Mouse (Mus musculus) thymus, postnatal 14 days (tissue): ENCODE results near the gene Sergef.

Experiments used
- DNase-seq: peaks from one replicate; pipeline ENCODE4 v3.0.0; 2021

Sergef gene

DNA sequence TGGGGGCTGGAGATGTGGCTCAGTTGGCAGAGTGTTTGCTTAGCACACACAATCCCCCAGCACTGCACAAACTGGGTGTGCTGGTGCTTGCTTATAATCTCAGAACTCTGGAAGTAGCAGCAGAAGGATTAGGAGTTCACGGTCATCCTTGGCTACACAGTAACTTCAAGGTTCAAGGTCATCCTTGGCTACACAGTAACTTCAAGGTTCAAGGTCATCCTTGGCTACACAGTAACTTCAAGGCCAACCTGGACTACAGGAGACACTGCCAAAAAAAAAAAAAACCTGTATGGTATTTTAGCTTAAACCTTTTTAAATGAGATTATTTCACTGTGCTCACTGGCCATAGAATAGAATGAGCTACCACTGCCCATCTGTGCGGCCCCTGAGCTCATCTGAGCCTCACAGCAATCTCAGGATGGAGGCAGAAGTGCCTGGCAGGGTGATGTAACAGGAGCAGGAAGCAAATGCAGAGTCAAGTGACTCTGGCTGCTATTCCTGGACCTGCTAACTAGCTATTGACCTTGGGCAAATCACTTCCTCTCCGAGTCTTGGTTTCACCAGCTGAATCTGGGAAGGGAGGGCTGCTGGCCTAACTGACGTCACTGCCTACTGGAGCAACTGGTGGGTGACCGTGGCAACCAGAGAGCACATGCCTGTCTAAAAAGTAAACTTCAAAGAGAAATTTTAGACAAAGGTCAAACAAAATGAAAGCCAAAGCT, 24.2 kb downstream of the Sergef start:
- DNase-seq, result no peak

GRCm38 (mm10) chr7:46614263-46614662, 25.3 kb downstream of the Sergef start:
- DNase-seq, result no peak

GRCm38 (mm10) chr7:46613091-46613490, 26.5 kb downstream of the Sergef start:
- DNase-seq, result no peak

GRCm38 (mm10) chr7:46612421-46612937, 27.1 kb downstream of the Sergef start:
- no peak for DNase-seq

GRCm38 (mm10) chr7:46611970-46612369, 27.6 kb downstream of the Sergef start:
- no peak for DNase-seq

GRCm38 (mm10) chr7:46609317-46609716, 30.3 kb downstream of the Sergef start:
- no peak for DNase-seq

DNA sequence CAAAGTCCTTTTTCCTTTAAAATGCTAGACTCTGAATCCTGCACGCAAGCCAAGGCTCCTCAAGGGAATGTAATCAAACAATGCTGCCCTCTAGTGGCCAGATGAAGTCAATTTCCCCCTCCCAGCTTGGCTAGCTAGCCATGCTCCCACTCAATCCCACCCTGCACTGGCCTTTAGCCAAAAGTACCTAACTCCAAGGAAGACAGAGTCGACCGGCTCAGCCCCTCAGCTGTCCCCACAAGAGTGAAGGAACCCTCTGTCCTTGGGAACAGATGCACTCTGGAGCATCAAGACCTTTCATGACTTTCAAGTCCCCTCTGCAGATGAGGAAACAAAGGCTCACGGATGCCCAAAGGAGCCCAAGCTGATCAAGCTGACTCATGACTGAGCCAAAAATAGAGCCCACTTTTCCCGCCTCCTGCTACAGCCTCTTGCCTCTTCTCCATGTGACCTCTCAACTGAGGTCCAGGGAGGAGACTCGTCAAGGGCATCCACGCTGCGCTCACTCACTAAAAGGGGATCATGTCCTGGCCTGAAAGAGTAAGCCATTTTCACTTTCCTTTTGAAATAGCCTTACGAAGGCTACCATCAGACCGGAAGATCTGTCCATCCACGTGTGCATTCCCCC, 32.1 kb downstream of the Sergef start:
- peak; percentile 69 for DNase-seq

GRCm38 (mm10) chr7:46607031-46607426, 32.6 kb downstream of the Sergef start:
- peak; percentile 63 for DNase-seq

DNA sequence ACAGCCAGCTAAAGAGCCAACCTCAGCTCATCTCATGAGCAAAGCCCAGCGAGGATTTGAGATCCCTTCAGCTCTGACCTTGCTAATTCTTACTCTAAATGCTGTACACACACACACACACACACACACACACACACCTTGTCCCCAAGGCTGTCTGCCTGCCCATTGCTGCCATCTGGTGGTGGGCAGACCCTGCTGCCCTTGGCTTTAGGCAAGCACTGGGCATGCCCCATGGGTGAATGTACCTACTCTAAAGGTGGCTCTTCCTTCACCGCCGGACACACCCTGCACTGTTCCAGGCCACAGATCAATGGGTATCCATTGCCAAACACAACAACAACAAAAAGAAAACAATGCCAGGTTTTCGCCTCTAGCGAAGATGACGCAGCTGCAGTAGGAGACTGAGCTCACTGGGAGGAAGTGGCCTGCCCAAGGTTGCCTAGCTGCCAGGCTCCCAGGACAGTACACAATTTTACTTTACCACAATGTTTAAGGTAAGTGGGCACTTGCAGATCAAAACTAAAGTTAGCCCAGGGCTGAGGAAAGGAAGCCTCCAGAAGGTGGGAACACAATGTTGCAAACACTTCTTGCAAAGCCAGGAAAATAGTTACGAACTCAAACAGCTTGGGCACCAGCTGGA, 33.1 kb downstream of the Sergef start:
- peak; percentile 85 for DNase-seq

- no peak for DNase-seq
Observed at GRCm38 (mm10) chr7:46603051-46603450, 36.6 kb downstream of the Sergef start.

DNA sequence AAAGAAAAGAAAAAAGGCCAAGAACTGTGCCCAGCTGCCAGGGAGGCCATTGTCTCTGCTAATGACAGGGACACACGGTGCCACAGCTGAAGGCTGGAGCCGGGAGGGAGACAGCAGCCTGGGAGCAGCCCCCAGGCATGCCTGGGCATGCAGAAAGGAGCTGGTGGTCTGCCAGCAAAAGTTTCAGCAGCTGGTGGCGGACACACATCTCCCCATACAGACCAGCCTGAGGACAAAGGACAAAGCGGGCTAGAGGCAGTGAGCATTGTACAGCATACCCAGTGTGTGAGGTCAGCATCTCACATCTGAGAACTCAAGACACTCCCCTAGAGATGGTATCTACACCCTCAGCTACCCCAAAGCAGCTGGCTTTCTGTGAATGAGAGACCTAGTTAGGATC, 37.5 kb downstream of the Sergef start:
- DNase-seq, result no peak

GRCm38 (mm10) chr7:46601097-46601496, 38.5 kb downstream of the Sergef start:
- peak; percentile 49 for DNase-seq

DNA sequence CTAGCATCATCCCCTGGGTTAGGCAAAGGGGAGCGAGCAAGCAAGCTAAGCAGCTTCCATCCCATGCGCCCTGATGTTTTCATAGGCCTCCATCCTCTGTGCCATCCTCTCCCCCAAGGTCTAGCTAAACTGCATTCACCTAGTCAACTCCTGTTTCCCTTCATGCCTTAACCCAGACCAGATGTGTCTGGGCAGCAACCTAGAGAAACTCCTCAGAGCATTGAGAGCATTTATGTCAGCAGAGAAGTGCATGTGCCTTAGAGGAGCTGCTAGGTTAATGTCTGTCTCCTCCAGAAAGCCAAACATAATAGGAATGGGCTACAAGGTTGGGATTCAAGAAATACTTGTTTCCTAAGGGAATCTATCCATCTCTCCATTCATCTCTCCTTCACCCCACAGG, 42.6 kb downstream of the Sergef start:
- no peak for DNase-seq

GRCm38 (mm10) chr7:46591546-46591945, 48.1 kb downstream of the Sergef start:
- no peak for DNase-seq

DNA sequence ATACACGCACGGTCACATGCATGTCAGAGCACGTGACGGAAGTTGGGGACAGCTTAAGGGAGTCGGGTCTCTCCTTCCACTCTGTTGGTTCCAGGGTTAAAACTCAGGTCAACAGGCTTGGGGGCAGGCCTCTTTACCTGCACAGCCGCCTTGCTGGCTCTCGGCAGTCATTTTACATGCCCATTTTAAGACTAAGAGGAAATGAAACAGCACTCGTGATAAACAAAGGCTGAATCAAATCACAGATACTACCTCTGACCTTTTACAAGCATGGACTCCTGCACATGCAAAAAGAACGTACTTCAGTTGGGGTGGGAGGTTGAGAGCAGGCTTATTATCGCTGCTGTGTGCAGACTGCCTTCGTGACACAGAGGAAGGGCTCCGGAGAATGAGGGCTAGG, 50.4 kb downstream of the Sergef start:
- DNase-seq, result no peak

DNA sequence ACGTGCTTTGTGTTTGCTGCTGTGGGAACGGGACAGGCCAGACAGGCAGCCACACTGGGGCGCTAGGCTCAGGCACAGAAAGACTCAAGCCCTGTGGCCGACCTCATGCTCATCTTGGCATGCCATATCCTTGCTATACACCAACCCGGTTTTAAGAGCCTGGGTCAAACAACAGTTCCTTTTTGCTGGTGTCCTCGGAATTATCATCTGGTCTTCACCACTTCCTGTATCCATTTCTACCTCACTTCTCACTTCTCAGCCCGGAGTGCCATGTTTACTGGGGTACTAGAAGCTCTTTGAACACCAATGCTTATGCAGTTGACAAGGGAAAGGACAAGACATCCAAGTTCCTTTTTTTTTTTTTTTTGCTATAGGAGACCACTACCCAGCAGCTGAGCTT, 51.6 kb downstream of the Sergef start:
- DNase-seq, result no peak

GRCm38 (mm10) chr7:46587466-46587865, 52.1 kb downstream of the Sergef start:
- DNase-seq, result peak; percentile 24

DNA sequence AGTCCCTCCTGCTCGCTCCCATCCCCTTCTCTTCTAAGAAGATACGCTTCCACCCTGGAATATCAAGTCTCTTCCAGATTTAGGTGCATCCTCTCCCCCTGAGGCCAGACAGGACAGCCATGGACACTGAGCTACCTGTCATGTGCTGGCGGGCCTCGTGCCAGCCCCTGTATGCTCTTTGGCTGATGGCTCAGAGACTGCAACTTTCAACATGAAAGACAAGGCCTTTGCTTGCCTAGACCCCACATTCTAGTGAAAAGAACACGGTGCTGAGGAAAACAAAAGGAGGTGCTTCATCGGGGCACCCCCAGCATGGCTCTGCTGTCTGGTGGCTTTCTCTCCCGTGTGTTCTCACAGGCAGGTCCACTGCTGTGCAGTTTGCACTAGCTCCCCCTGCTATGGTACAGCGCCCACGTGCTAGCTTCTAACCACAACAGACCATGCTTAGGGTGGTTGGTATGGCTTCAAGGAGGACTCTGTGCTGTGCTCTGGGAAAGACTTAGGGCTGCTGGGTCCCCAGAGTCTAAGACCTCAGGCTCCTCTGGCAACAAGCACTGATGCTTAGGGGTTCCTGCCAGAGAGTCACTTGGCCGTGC, 52.9 kb downstream of the Sergef start:
- peak; percentile 53 for DNase-seq

DNA sequence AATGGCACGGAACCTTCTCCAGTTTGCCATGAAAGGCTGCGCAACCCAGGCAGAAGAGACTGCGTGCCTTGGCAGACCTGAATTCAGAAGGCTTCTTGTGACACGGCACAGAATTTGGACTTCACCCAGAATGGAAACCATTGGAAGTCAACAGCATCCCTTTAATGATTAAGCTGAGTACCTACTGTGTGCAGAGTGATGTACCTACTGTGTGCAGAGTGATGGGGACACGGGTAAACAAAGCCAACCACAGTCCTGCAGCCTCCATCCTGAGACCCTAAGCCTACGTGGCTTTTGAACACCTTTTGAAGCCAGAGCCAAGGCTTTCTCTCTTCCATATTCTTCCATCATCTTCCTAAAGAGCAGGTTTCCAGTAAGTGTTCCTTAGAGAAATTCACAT, 56.9 kb downstream of the Sergef start:
- DNase-seq, result no peak

- DNase-seq, result peak; percentile 72
Observed at GRCm38 (mm10) chr7:46581358-46581930, 58.2 kb downstream of the Sergef start.

- no peak for DNase-seq
Observed at GRCm38 (mm10) chr7:46578091-46578490, 61.5 kb downstream of the Sergef start.

GRCm38 (mm10) chr7:46575897-46576296, 63.7 kb downstream of the Sergef start:
- no peak for DNase-seq
